Mouse (Mus musculus): ENCODE data around the gene Afm.

Gene Afm

DNA sequence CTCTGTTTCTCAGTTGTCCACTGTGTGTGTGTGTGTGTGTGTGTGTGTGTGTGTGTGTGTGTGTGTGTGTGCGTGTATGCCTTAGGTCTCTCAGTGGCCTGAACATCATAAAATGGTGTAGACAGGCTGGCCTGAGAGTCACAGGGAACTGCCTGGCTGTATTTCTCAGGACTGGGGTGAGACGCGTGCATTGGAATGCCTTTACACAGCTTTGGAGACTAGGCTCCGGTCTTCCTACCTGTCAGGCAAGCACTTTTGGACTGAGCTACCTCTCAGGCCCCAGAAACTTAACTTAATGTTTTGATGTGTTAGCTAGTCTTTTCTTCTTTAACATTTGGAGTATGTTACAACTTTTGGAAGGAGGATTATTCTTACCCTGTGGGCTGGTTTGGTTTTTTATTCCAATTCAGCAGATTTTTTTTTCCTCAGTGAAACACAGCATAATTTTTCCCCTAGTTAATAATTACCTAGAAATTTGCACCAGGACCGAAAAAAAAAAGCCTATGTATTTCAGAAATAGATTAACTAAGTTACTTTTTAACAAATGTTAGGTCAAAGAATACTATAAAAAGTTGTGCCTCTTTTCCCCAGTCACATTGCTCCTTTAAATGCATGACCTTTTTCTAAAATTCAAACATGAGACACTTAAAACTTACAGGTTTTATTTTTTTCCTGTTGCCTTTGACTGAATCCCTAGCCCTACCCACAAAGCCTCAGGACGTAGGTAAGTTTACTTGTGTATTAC is at the start of gene Afm:
Afm (plus strand) TSS at position 577 of the 745 bp plus-strand sequence.
- no peak for DNase-seq (ENCODE audit: low spot score in 2 of 2)

DNA sequence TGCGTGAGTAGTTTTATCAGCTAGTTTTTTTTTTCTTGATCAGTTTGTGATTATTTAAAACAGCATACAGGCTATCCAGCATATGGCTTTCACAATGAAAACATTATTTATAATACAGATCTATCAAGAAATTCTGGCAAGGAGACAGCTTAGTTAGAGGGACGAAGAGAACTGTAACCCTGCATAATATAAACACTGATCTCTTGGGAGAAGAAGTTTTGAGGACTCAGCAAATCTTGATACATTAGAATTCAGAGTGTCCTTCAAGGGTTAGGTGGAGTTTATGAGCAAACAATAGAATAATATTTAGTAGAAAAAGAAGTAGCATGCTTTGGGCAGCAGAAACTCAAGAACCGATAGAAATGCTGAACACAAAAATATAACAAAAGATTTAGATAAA is 47.9 kb upstream of the Afm start:
- DNase-seq (ENCODE audit: low spot score in 2 of 2), result no peak

DNA sequence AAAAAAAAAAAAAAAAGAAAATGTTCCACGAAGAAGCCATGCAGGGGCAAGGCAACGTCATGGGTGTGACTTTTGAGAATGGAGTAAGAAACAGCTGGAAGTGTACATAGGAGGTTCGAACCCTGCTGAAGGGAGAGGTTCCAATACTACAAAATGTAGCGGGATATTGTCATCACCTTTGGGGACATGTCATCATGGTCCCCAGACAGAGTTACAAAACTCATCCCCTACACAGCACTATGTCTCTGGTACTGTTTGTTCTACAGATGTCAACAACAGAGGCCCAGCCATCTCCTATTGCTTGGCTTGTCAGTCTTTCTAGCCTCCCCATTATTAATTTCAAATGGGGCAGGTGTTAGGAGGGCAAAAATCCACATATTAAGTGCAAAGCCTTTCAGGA is 44.8 kb upstream of the Afm start:
- DNase-seq (ENCODE audit: low spot score in 2 of 2), result no peak

DNA sequence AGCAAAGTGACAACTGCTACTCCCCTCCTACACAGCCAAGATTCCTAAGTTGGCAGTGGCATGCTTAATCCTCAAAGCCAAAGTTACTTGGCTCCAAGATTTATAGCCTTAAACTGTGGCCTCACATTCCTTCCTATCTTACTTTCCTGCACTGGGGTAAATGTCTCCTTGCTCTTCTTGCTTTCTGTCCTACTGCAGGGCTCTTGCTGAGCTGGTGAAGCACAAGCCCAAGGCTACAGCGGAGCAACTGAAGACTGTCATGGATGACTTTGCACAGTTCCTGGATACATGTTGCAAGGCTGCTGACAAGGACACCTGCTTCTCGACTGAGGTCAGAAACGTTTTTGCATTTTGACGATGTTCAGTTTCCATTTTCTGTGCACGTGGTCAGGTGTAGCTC is 44.4 kb upstream of the Afm start:
- DNase-seq (ENCODE audit: low spot score in 2 of 2), result no peak

DNA sequence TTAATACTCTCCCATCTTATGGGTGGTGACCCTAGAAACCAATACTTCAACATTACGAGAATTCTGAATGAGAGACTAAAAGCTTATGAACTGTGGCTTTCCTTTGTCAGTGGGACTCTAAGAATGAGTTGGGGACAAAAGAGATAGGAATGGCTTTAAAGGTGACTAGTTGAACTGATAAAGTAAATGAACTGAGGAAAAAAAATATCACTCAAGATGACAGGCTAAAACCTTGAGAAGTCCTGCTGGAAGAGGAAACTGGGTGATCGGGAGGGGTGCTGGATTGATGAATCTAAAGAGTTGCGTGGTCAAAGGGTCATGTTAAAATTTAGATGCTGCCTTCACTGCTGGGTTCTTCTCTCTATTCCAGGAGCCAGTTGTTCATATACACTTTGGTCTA is 42.0 kb upstream of the Afm start:
- DNase-seq (ENCODE audit: low spot score in 2 of 2), result no peak

DNA sequence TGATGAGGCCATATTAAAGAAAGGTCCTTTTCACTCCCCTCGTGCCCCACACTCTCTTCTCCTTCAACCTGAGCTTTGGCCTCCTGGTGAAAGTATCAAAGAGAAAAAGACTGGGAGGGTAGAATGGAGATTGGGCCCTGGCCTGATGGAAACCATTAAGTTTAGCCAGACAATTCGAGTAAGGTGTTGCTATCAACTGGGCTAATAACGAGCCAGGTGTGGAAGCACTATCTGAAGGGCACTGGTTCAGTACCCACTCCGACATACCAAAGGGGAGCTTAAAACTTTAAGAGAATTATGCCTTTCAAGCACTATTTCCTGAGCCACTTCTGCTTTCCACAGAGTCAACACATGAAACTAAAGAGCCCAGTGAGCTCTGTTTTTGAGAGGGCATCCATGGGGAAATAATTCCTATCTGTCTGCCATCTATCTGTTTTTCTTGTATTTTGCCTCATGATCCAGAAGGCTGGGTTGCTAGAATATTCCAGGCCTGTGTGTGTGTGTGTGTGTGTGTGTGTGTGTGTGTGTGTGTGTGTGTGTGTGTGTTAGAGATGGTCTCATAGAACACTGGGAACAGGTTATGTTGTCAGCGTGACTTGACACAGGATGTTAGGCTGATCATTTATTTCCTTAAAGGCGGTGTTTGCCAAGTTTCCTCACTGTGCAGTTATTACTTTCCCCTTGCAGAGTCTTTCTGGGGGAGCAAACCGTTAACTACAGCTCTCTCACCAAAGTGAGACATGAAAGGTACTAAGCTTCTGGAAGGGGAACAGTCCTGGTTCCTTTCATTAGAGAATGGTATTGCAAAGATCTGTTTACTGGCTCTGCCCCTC is 41.2 kb upstream of the Afm start:
- DNase-seq (ENCODE audit: low spot score in 2 of 2), result no peak

DNA sequence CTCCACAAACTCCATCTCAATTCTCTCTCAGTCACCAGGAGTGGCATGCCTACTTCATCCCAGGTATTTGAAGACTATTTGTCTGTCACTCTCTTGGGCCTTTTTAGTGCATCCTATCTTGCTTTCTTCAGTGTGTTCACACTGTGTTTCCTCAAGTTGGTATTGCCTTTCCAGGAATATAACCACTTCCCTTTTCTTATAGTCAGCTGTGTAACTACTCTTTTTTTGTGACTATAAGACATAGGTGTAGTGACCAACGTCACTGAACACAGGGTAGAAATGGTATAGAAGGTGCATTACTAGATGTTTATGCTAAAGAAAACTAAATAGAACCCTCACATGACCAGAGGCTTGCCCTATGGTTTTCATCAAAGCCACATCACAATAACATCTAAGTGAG is 39.8 kb upstream of the Afm start:
- no peak for DNase-seq (ENCODE audit: low spot score in 2 of 2)

DNA sequence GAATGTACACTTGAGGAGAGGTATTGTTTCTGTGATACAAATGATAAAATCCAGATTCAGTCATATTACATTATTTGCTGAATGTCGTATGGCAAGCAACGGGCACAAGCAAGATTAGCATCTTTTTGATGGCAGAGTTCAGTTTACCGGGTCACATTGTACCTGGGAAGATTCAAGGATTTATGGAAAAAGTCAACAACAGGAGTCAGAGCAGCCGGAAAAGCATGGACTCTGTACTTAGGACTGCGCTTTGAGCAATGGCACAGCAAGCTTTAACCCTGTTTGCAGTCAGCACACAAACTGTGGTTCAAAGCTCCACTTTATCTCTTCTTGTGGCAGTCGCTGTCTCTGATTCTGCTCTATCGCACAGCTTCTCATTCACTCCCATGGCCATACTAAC is 33.1 kb upstream of the Afm start:
- DNase-seq (ENCODE audit: low spot score in 2 of 2), result no peak

DNA sequence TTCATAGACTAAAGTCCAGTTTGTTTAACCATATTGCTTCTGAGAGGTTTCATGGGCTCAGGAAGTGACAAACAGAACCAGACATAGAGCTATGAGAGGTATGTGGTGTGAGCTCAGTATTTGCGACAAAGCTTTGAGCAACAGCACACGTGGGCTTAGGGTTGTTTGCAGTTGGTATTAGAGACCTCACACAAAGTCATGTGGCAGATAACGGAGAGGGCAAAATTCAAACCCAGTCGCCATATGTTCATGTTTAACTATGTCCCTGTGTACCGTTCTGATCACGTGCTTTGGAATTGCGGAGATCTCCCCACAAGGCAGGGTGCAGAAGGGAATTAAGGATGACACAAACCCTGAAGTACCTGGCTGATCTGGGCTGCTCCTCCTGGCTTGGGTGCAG is 30.4 kb upstream of the Afm start:
- no peak for DNase-seq (ENCODE audit: low spot score in 2 of 2)

DNA sequence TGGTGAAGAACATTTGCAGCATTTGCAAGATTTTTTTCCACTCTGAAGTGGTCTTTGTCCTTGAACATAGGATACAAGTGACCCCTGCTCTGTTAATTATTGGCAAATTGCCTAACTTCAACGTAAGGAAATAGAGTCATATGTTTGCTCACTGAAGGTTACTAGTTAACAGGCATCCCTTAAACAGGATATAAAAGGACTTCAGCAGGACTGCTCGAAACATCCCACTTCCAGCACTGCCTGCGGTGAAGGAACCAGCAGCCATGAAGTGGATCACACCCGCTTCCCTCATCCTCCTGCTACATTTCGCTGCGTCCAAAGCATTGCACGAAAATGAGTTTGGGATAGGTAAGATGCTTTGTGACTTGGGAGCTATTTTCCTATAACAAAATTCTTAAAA is 28.2 kb upstream of the Afm start, which contains the start of gene Afp:
Afp (plus strand) TSS at position 220 of the 400 bp plus-strand sequence.
- no peak for DNase-seq (ENCODE audit: low spot score in 2 of 2)

DNA sequence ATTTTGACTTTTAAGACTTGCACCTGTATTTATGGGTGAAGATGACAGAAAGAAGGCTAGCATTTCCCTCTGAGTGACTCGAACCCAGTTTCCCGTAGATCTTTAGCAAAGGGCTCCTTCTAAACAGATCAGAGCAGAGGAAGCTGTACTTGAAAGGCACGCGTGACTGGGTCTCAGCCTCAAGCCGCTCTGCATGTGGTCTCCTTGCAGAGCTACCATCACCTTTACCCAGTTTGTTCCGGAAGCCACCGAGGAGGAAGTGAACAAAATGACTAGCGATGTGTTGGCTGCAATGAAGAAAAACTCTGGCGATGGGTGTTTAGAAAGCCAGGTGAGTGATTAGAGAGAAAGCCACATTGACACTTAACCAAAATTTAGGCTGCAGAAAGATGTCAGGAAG is 26.3 kb upstream of the Afm start:
- no peak for DNase-seq (ENCODE audit: low spot score in 2 of 2)

DNA sequence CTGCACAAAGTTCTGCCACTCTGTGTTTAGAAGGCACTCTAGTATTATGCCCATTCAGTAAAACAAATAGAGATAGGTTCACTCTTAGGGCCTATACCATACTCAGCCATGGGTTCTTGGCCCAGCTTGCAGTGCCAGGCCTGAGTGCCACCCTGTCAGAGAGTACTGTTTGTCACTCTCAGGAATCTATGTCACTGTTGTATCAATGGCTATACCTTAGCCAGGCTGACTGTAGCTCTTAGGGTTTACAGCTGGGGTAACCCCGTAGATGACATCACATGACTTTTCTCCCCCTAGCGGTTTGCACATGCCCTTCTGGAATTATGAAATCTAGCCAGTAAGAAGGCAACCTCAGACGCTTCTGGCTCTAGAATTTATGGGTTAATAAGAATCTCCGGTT is 24.4 kb upstream of the Afm start:
- no peak for DNase-seq (ENCODE audit: low spot score in 2 of 2)

DNA sequence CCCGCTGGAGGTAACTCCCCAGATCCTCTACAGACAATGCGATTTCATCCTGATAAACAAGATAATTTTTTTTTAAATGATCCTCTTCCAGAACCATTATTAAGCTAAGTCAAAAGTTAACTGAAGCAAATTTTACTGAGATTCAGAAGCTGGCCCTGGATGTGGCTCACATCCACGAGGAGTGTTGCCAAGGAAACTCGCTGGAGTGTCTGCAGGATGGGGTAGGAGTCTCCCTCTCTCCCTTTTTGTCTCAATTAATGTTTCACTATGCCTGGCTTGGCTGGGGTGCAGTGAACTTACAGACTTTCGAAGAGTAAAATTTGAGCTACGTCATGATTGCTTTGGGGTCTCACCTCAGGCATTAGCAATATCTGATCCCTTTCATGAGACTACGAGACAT is 19.2 kb upstream of the Afm start:
- peak in 1 of 2 experiments; percentile 17 for DNase-seq (ENCODE audit: low spot score in 2 of 2)

DNA sequence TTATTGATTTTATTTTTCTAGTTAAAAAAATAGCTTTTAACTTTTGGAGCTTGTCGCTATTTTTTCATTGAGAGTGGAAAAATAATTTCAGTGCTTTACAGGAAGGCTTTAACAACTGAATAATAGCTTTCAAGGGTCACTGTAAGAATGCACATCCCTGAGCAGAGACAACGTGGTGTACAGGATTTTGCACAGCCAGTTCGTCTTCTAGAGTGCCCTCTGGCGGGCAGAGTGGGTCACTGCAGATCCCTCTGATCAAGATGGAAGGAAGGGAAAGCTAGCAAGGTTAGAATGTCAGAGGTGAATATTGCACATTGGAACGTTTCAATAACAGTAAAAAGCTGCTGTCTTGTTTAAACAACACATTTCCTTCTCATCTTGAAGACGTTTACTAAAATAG is 18.0 kb upstream of the Afm start:
- DNase-seq (ENCODE audit: low spot score in 2 of 2), result peak; percentile 50 to 67

DNA sequence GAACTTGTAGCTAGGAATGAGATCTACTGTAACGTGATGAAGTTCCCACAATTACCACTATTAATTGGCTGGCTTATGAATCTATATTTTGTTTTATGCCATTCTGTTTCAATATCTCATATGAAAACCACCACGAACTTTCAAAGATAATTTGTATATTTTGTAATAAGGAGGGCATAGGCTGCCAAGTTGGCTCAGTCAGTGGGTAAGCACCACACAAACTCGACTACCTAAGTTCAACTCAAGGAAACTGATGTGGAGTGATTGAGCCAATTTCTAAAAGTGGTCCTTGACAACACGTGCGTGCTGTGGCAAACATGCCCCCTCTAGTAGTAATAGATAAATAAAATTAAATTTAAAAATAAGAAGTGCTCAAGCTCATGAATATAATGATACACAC is 17.0 kb upstream of the Afm start:
- no peak for DNase-seq (ENCODE audit: low spot score in 2 of 2)

DNA sequence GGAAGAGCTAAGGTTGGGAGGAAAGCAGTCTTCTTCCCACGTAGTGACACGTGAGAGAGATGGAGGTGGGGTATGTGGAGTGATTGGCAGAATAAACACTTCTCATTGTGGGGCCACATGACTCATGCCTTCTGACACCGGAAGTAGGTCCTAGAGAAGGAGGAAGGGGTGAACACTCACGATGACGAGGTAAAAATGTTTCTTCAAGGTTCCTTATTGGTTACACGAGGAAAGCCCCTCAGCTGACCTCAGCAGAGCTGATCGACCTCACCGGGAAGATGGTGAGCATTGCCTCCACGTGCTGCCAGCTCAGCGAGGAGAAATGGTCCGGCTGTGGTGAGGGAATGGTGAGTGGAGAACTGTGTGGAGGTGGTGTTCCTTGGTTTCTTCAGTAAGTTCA is 14.0 kb upstream of the Afm start:
- no peak for DNase-seq (ENCODE audit: low spot score in 2 of 2)

DNA sequence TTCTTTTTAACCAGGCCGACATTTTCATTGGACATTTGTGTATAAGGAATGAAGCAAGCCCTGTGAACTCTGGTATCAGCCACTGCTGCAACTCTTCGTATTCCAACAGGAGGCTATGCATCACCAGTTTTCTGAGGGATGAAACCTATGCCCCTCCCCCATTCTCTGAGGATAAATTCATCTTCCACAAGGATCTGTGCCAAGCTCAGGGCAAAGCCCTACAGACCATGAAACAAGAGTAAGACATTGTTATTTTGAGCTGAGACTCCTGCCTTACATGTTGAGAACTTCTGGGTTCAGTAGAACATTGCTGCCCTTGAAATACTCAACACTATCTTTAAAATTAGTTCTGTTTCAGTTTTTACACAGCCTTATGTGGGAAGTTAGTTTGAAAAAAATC is 12.2 kb upstream of the Afm start:
- no peak for DNase-seq (ENCODE audit: low spot score in 2 of 2)

DNA sequence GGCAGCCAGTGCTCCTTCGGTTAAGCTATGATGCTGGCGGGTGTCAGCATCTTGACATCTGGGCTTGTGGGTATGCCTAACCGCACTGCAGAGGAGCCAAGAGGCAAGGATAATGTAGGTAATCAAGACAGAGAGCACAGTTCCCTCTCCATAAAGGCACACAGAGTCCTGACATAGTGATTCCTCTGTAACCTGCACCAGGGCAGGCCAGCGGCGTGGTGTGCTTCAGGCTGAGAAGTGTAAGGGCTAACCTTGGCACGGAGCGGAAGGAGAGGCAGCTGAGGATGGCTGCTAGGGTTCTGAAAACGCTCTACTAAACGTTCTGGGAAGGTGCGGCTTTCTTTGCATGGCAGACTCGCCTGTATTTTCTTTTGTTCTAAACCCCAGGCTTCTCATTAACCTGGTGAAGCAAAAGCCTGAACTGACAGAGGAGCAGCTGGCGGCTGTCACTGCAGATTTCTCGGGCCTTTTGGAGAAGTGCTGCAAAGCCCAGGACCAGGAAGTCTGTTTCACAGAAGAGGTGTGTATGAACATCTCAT is 11.3 kb upstream of the Afm start:
- DNase-seq (ENCODE audit: low spot score in 2 of 2), result no peak

DNA sequence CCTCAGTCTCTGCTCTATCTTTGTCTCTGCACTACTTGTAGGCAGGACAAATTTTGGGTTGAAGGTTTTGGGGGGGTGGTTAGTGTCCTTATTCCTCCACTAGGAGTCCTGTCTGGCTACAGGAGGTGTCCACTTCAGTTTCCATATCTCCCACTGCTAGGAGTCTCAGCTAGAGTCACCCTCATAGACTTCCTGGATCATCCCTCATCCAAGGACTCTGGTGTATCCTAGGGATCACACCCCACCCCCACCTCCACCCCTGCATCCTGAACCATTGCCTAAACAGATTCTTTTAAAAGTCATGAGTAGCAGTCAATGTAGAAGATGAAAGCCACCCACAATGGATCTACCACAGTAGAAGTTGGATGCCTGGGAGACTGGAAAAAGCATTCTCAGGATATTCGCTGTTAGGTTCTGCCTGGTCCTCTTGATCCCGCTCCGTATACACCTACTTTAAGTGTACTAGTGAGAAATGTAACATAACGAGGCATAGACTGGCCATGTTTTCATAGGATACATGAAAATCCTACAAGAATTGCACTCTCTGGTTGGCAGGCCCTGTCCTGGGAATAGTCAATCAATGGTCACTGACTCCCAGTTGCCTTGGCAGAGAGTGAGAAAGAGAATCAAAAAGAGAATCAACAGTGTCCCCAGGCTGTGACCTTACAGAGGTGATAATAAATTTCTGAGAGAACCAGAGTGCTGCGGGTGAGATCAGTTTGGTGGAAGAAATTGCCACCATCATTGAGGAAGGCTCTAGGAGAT is 8.7 kb upstream of the Afm start:
- DNase-seq (ENCODE audit: low spot score in 2 of 2), result no peak

DNA sequence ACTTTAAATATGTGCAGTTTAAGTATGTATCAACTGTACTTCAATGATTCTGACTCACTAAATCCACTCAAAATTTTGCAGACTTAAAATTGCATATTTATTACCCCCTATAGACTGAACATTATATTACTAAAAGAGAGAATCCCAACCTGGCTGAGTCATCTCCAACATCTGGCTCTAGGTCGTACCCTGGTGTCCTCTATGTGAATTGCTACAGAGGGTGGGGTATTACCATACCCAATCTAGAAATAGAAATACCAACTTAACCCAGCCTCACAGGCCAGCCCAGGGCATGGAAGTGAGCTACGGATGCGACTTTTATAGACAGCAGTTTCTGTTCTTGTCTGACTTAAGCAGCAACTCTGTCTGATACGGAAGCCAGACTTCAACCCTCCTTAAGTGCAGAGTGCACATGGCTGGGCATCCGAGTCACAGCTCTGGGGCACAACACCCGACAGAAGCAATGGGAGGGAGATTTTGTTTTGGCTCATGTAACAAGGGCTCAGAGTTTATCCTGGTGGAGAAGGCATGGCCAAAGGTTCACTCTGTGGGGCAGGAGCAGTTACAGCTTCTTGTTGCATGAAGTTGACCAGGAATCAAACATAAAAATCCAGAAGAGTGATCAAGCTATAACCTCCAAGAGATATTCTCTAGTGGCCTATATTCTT is 6.3 kb upstream of the Afm start:
- no peak for DNase-seq (ENCODE audit: low spot score in 2 of 2)

DNA sequence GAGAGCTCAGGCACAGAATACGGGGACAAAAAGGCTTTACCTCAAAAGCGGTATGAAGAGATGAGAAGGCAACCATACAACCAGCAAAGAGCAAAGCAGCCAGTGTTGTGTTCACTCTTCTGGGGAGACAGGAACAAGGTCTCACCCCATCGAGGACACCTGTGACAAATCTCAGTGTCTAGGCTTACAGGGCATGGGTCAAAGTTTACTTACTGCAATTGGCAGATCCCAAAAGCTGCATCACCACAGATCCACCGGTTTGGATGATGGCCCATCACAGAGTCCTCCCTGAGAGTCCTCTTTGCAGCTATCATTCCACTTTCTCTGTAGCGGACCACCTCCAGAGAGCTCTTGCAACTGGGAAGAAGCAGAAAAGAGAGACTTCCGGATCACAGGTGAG is 3.2 kb upstream of the Afm start:
- DNase-seq (ENCODE audit: low spot score in 2 of 2), result no peak

DNA sequence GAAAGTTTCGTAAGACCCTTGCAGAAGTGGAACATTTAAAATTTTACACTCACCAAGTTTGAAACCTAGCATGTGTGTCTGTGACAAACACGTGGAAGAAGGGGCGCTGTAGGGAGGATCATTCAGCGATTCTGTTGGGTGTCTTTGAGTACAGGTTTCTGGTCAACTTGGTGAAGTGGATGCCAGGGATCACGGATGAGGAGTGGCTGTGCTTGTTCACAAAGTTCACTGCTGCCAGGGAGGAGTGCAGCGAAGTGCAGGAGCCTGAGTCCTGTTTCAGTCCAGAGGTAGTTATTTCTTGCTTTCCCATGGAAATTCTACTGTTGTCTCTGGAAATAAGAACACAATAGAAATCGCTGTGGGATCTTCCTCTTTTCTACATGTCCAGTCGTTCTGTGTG is 32.5 kb downstream of the Afm start:
- no peak for DNase-seq (ENCODE audit: low spot score in 2 of 2)
